Mouse (Mus musculus): Measurements from ENCODE around the gene Rcn2. TPM values are rescaled to one million over a fixed set of nuclear protein-coding genes. Genes with fewer than 3 reads are reported as not detected.
A peak's percentile ranks its signal among the peaks of the same experiment; 100 is the strongest.

The Rcn2 gene
- polyA plus RNA-seq, 1 experiment from 2014 or later, result 205 TPM

GRCm38 (mm10) chr9:56104921-56105320 lies 63.3 kb downstream of the Rcn2 start:
- H3K27me3 ChIP-seq (ENCODE audit: insufficient read depth, poor library complexity, severe bottlenecking), result no peaks in the 10 kb centered on the region
- no peaks in the 10 kb centered on the region for H3K36me3 ChIP-seq
- H3K4me3 ChIP-seq, result no peak overlapping the region
- 70% methylated on average over 7 of the region's 7 CpGs for WGBS
- peaks cover 21% of the 10 kb centered on the region for H3K4me1 ChIP-seq
- H3K27ac ChIP-seq, result no peak overlapping the region
- H3K9me3 ChIP-seq, result no peaks in the 10 kb centered on the region
- no peak for DNase-seq (ENCODE audit: low spot score)

GRCm38 (mm10) chr9:56106274-56107072 lies 64.8 kb downstream of the Rcn2 start:
- no peak overlapping the region for H3K4me3 ChIP-seq
- no peaks in the 10 kb centered on the region for H3K9me3 ChIP-seq
- H3K27ac ChIP-seq, result no peak overlapping the region
- peaks cover 21% of the 10 kb centered on the region for H3K4me1 ChIP-seq
- 79% methylated on average over 6 of the region's 6 CpGs for WGBS
- H3K27me3 ChIP-seq (ENCODE audit: insufficient read depth, poor library complexity, severe bottlenecking), result no peaks in the 10 kb centered on the region
- H3K36me3 ChIP-seq, result no peaks in the 10 kb centered on the region
- DNase-seq (ENCODE audit: low spot score), result no peak

GRCm38 (mm10) chr9:56107527-56107926 lies 65.9 kb downstream of the Rcn2 start:
- DNase-seq (ENCODE audit: low spot score), result no peak

GRCm38 (mm10) chr9:56108174-56108573 lies 66.5 kb downstream of the Rcn2 start:
- H3K9me3 ChIP-seq, result no peaks in the 10 kb centered on the region
- H3K27ac ChIP-seq, result peak overlapping the region; percentile 64
- peaks cover 21% of the 10 kb centered on the region for H3K4me1 ChIP-seq
- no peaks in the 10 kb centered on the region for H3K27me3 ChIP-seq (ENCODE audit: insufficient read depth, poor library complexity, severe bottlenecking)
- H3K4me3 ChIP-seq, result no peak overlapping the region
- DNase-seq (ENCODE audit: low spot score), result no peak
- WGBS, result 65% methylated on average over 5 of the region's 5 CpGs
- H3K36me3 ChIP-seq, result no peaks in the 10 kb centered on the region

More at GRCm38 (mm10) chr9:56107527-56107926, 65.9 kb downstream of the Rcn2 start:
- Histone ChIP-seq H3K27me3 (ENCODE audit: insufficient read depth, poor library complexity, severe bottlenecking) (no peaks in the 10 kb centered on the region), H3K4me1 (peaks cover 21% of the 10 kb centered on the region), H3K9me3 (no peaks in the 10 kb centered on the region), H3K4me3 (no peak overlapping the region), H3K27ac (peak overlapping the region; percentile 64), H3K36me3 (no peaks in the 10 kb centered on the region)
- WGBS, result 33% methylated on average over 5 of the region's 6 CpGs

Other genes starting within 250 kb of the Rcn2 start
- 6.3 and 7.0 TPM in 2 replicates for gene Scaper, start 103.7 kb upstream of the Rcn2 start, polyA plus RNA-seq (2016; fragmentation: Nextera tagmentation; extraction: Ambion mirVana)
- gene 4930563M21Rik, start 31.3 kb upstream of the Rcn2 start, polyA plus RNA-seq (2016; fragmentation: Nextera tagmentation; extraction: Ambion mirVana), result not detected in 2 replicates
- 0.58 and 1.2 TPM in 2 replicates for gene Pstpip1, start 48.1 kb downstream of the Rcn2 start, polyA plus RNA-seq (2016; fragmentation: Nextera tagmentation; extraction: Ambion mirVana)
- gene Tspan3, start 123.6 kb downstream of the Rcn2 start, polyA plus RNA-seq (2016; fragmentation: Nextera tagmentation; extraction: Ambion mirVana), result 399 and 412 TPM in 2 replicates

Data from heart, embryonic 10.5 days (tissue).